Mouse (Mus musculus) ovary, adult 18-20 months (tissue): Measurements from ENCODE around the gene Sema4d.

ENCODE experiments used
- DNase-seq: peaks from one replicate; pipeline ENCODE4 v3.0.0; 2022; ENCODE audit warnings: low spot score, mixed read lengths

The Sema4d gene

DNA sequence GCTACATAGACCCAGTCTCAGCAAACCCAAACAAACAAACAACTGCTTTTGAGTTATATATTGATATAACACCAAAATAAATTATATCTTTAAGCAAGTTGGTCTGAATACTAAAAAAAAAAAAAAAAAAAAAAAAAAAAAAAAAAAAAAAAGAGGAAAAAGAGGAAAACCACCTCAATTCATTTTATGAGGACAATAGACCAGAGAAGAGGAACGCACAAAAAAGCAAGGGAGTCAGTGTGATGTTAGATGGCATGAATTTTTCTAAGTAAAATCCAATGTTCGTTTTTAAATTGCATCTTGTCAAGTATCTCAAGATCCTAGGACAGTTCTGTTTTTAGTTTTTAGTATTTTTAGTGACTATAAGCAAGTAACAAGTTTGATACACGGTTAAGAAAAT, 152.1 kb downstream of the Sema4d start:
- DNase-seq, result no peak

DNA sequence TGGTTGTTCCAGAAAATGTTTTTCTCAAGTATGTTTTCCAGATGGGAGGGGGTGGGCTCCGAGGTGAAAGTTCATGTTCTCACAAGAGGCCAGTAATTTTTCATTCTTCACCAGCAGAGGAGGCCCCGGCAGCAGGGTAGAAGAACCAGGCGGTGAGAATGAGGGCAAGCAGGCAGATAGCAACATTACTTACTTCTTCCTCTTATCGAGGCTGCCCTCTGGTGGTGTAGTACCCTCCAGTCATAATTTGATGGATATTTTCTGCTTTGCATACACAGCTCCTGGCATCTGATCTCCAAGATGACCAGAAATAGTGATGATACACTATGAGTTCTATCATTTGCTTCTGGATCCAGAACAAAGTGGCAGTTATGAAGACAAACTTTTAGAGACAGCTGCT, 154.6 kb downstream of the Sema4d start:
- DNase-seq, result no peak
